Mouse (Mus musculus) natural killer cell, adult 2 months (primary cell): ENCODE data around the gene Ezh1.
"Not testable (repeated sequence)": the region's sequence is repeated elsewhere in the genome, so short reads cannot be mapped to it uniquely, and the experiment has no call there.

Source experiments
- DNase-seq, 2 experiments: peaks; one replicate each; pipeline ENCODE4 v3.0.0; 2022; ENCODE audit warnings: low spot score in 2 of 2

Gene Ezh1

GRCm38 (mm10) chr11:101168301-101168980, 57.8 kb downstream of the Ezh1 start:
- DNase-seq, result no peak

DNA sequence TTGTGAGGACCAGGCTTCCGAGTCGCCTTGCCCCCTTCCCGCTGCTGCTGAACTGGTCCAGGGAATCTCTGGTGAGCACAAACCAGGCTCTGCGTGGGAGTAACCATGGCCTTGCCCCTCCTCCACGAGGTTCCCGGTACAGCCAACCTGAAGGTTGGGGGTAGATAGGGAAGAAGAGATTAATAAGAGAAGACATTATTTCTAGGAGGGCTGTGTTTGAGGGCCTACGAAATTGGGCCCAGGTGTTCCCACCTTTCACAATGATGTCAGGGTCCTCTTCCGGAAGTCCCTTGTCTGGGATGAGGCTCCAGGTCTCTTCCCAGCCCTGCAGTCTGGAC, 58.3 kb downstream of the Ezh1 start:
- no peak for DNase-seq

GRCm38 (mm10) chr11:101167211-101167962, 58.9 kb downstream of the Ezh1 start:
- DNase-seq, result no peak

DNA sequence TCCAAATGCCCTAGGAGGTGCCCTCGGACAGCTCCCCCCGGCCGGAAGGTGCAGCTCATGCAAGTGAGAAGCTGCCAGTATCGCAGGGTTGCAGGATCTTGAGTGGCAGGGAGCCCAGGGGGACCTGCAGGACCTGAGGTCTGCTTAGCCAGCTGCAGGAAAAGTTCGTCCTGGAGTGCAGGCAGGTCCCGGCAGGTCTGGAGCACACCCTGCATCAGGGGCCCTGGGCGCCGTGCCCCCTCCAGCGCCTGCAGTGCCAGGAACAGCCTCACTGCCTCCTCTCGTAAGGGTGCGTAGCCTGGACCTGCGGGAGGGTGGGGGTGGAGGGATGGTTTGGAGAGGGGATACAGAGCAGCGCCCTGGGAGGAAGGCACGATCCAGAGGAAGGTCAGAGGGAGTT, 59.9 kb downstream of the Ezh1 start:
- DNase-seq, result no peak

DNA sequence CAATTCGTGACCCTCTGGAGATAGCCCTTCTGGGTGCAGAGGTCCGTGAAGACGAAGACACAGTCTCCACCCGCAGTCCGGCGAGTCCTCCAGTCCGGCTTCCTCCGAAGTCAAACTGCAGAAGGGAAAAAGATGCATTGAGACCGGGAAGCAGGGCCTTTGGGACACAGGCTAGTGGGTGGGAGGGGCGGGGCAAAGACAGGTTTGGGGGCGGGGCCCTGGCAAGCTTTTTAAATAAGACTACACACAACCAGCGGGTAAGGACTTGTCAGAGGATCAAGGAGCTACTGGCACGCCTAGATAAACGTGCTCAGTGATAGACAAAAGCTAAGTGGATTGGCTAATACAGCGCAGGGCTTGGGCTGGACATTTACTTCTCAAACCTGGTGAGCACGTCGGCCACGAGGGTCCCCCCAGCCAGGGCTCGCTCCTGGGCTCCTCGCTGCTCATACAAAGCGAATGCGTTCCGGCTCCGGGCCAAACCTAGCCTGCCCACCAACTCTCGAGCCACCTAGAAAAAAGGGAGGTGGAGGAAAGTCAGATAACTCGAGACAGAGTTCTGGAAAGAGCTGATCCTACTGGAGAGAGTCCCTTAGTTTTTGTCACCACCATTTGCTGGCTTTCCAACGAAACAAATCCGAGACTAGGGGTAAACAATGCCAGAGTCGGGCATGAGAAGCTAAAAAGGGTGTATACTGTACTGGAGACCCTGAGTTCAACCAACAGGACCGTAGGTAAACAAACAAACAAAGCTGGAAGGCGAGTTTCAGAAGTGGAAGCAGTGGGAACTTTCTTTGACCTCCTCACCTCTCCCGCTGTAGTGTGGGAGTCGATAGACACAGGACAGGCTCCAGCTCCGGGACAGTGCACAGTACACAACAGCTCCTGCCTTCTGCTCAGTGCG, 61.3 kb downstream of the Ezh1 start:
- DNase-seq, result no peak

GRCm38 (mm10) chr11:101164351-101164665, 62.0 kb downstream of the Ezh1 start:
- no peak for DNase-seq

- no peak for DNase-seq
Observed at GRCm38 (mm10) chr11:101163476-101164350, 62.5 kb downstream of the Ezh1 start.

DNA sequence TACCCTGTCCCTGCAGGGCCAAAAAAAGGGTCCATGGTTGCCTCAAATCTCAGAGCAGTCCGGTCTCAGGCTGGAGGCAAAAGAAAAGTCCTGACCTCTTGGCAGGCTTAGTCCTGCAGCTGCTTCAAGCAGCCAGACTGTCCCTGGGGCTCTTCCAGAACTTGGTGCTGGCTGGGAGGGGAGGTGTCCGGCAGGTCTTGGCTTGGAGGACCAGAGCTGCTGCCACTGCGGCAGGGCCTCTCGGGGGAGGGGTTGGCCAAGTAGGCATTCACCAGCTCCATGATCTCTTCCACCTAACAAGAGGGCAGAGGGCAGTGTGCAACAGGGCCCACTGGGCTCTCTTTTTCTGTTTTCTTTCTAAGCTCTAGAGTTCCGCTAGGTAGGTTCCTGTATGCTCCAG, 63.5 kb downstream of the Ezh1 start:
- DNase-seq, result no peak

GRCm38 (mm10) chr11:101162301-101162700, 64.0 kb downstream of the Ezh1 start:
- DNase-seq, result no peak

DNA sequence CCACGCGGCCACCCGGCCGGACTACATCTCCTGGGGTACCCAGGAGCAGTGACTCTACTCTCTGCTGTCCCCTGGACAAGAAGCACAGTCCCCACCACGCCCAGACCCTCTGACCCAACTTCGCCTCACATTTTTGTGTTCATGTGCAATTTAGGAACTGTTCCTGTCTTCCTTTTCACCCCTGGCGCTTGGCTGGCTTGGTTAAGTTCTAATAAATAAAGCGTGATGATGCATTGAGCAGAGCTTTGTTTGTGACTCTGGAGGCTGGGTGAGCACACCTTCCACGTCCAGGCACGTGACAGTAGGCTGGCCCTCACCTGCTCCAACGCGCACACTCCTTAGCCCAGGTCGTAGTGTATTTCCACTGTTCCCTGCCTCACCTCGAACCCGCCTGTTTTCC, 64.7 kb downstream of the Ezh1 start:
- no peak for DNase-seq

DNA sequence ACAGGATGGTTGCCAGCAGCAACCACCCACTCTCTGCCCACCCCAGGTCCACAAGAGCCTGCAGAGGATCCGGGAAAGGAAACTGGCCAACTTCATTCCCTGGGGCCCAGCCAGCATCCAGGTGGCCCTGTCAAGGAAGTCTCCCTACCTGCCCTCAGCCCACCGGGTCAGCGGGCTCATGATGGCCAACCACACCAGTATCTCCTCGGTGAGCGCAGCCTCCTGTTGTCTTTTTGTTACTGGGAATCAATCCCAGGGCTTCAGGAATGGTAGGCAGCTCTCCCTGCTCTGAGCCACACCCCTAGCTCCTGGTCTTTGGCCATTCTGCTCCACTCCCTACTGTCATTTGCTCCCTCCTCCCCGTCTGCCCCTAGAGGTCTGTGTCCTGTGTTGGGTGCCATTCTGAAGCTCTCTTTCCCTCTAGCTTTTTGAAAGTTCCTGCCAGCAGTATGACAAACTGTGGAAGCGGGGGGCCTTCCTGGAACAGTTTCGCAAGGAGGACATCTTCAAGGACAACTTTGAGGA, 65.2 kb downstream of the Ezh1 start:
- DNase-seq, result not testable (repeated sequence)

GRCm38 (mm10) chr11:101160151-101160550, 66.1 kb downstream of the Ezh1 start:
- not testable (repeated sequence) for DNase-seq

DNA sequence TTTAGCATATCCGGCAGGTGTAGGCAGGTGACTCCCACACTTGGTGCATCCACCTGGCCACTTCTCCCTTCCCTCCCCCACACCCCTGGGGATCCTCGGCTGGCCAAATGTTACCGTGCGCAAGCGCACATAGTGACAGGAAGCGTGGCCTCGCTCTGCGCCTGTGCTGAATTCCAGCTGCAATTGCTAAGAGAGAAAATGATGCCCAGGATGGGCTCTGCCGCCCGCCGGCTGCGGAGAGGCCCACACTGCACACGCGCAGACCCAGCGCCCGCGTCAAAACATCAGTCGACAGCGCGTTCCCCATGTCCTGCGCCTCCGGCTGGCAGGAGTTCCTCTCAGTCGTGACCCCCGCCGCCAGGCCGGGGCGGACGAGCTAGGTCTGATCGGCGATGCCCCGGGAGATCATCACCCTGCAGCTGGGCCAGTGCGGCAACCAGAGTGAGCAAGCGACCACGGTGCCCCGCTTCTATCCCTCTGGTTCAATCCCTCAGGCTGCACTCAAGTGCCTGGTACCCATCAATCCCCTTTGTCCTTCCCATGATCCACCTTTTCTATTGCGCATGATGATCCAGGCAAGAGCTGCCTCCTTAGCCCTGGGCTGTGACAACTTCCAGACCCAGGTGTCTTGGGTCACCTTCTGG, 70.4 kb downstream of the Ezh1 start, which contains the start of gene Tubg2:
Gene Tubg2 (plus strand): TSS at position 180 of the 644 bp plus-strand sequence.
- DNase-seq, result peak in 1 of 2 experiments; percentile 56

DNA sequence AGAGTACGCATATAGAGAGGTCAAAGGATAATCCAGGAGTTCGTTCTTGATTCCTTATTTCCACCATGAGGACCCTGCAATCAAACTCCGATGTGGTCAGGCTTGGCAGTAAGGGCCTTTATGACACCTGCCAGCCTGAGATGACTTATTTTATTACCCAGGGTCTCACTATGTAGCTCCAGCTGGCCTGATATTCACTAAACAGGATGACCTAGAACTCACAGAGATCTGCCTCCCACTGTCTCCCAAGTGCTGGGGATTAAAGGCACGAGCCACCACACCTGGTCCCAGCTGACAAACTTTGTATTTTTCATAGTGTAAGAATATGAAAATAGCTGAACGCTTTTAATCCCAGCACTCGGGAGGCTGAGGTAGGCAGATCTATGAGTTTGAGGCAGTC, 71.1 kb downstream of the Ezh1 start:
- DNase-seq, result no peak

GRCm38 (mm10) chr11:101154648-101155047, 71.6 kb downstream of the Ezh1 start:
- DNase-seq, result no peak

DNA sequence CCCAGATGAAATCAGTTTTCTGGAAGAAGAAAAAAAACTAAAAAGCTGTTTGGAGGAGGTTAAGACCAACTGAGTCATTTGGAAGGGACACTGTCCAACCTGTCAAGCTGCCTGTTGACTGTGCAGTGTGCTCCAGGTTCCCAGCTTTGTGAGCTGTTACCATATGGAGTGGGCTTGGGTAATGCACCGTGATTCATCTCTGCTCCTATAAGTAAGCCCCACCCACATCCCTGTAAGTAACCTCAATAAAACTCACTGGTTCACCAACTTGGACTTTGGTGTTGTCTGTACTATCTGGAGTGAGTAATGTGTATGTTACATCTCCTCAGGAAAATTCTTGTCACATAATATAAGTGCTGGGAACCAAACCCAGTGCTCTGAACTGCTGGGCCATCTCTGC, 73.4 kb downstream of the Ezh1 start:
- no peak for DNase-seq

DNA sequence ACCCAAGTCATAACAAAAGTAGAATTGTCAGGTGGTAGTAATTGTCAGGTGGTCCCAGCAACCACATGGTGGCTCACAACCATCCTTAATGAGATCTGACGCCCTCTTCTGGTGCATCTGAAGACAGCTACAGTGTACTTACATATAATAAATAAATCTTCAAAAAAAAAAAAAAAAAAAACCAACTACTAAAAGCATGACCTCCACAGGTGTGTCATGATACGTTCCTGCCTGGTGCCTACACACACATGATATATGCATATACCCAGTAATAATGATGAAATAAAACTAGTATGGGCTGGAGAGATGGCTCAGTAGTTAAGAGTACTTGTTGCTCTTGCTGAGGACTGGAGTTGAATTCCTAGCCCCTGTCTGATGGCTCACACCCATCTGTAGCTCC, 75.2 kb downstream of the Ezh1 start:
- DNase-seq, result no peak

GRCm38 (mm10) chr11:101149178-101150105, 76.8 kb downstream of the Ezh1 start:
- no peak for DNase-seq

DNA sequence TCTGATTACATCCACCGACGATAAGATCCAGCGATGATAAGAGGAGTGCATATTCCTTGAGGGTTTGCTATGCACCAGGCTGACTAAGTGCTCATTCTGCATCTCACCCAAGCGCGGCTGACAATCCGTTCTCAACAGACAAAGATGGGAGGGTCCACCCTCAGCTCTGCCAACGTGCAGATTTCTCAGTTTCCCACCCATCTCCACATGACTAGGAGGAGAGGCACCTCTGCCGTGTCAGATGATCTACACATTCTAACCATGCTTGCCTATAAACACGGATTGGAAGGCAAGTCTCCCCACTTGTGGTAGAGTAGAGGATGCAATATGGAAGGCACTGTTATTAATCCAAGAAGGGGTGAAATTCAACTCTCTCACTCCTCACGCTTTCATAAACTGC, 77.5 kb downstream of the Ezh1 start:
- DNase-seq, result no peak

- no peak for DNase-seq
Observed at GRCm38 (mm10) chr11:101146377-101146776, 79.9 kb downstream of the Ezh1 start.
